Mouse (Mus musculus) c-Kit-positive CD71-negative TER-119-negative erythroid progenitor cells, embryonic 14.5 days (primary cell): ENCODE results near the gene Ap2b1.
"Not testable (repeated sequence)": the region's sequence is repeated elsewhere in the genome, so short reads cannot be mapped to it uniquely, and the experiment has no call there.

ENCODE experiments used
- DNase-seq: peaks from one replicate; pipeline ENCODE4 v3.0.0-alpha.2; 2013; ENCODE audit warnings: low read depth

Gene Ap2b1

GRCm38 (mm10) chr11:83298225-83299195 is at the start of gene Ap2b1:
Ap2b1 (plus strand) TSS chr11:83299024.
- DNase-seq = peak; percentile 92

GRCm38 (mm10) chr11:83257211-83257610 is 41.6 kb upstream of the Ap2b1 start:
- DNase-seq = not testable (repeated sequence)

GRCm38 (mm10) chr11:83262673-83263072 is 36.2 kb upstream of the Ap2b1 start:
- peak; percentile 24 for DNase-seq

GRCm38 (mm10) chr11:83263146-83263545 is 35.7 kb upstream of the Ap2b1 start:
- peak; percentile 20 for DNase-seq

- no peak for DNase-seq
Measured at GRCm38 (mm10) chr11:83270842-83271150, 28.0 kb upstream of the Ap2b1 start.

- DNase-seq = peak; percentile 76
Measured at GRCm38 (mm10) chr11:83271151-83271950, 27.5 kb upstream of the Ap2b1 start.

- DNase-seq = peak; percentile 47
Measured at GRCm38 (mm10) chr11:83271951-83272843, 26.6 kb upstream of the Ap2b1 start.

GRCm38 (mm10) chr11:83276251-83276650 is 22.6 kb upstream of the Ap2b1 start:
- no peak for DNase-seq

GRCm38 (mm10) chr11:83279024-83279423 is 19.8 kb upstream of the Ap2b1 start:
- no peak for DNase-seq

- DNase-seq = no peak
Measured at GRCm38 (mm10) chr11:83279691-83280090, 19.1 kb upstream of the Ap2b1 start.

- no peak for DNase-seq
Measured at GRCm38 (mm10) chr11:83282084-83282483, 16.7 kb upstream of the Ap2b1 start.

GRCm38 (mm10) chr11:83285627-83286026 is 13.2 kb upstream of the Ap2b1 start:
- DNase-seq = no peak

- no peak for DNase-seq
Measured at GRCm38 (mm10) chr11:83286566-83286965, 12.3 kb upstream of the Ap2b1 start, which contains the start of gene Slfn14. Slfn14 (minus strand) TSS chr11:83286726.

GRCm38 (mm10) chr11:83289036-83289435 is 9.8 kb upstream of the Ap2b1 start:
- no peak for DNase-seq

GRCm38 (mm10) chr11:83289633-83290032 is 9.2 kb upstream of the Ap2b1 start:
- no peak for DNase-seq

- DNase-seq = peak; percentile 93
Measured at GRCm38 (mm10) chr11:83291375-83292250, 7.2 kb upstream of the Ap2b1 start.

- DNase-seq = no peak
Measured at GRCm38 (mm10) chr11:83292251-83292587, 6.6 kb upstream of the Ap2b1 start.

GRCm38 (mm10) chr11:83293182-83293581 is 5.6 kb upstream of the Ap2b1 start:
- DNase-seq = no peak

- DNase-seq = no peak
Measured at GRCm38 (mm10) chr11:83294133-83294532, 4.7 kb upstream of the Ap2b1 start.

- DNase-seq = no peak
Measured at GRCm38 (mm10) chr11:83297816-83298215, 1.0 kb upstream of the Ap2b1 start.

GRCm38 (mm10) chr11:83299724-83300123 is 900 bp downstream of the Ap2b1 start:
- DNase-seq = no peak
